Mouse (Mus musculus) ES-E14 (cell line): ENCODE results near the gene Colq. TPM values are rescaled to one million over a fixed set of nuclear protein-coding genes. Genes with fewer than 3 reads are reported as not detected.
A peak's percentile ranks its signal among the peaks of the same experiment; 100 is the strongest.

Source experiments
- DNase-seq: peaks from one replicate; pipeline ENCODE4 v3.0.0-alpha.2; 2013; ENCODE audit warnings: low read depth, low spot score
- H3K27ac ChIP-seq: 2 replicates; pipeline ENCODE4 v1.5.1; 2012; ENCODE audit warnings: low read depth, mild to moderate bottlenecking, low read length, moderate library complexity, mixed read lengths; ENCODE audit not compliant: poor library complexity, insufficient read depth, severe bottlenecking
- H3K36me3 ChIP-seq: 2 replicates; pipeline ENCODE4 v1.6.1; 2012; ENCODE audit warnings: mild to moderate bottlenecking, low read length, moderate library complexity, mixed read lengths; ENCODE audit not compliant: control insufficient read depth, poor library complexity, insufficient read depth, severe bottlenecking
- H3K4me1 ChIP-seq, 2 experiments: fragments of 150-350 bp in 1 of 2; sonication (generic) in 1 of 2; 2 replicates each; pipeline ENCODE4 v1.6.1; 2012; ENCODE audit warnings: low read length in 2 of 2, mild to moderate bottlenecking in 1 of 2, mixed read lengths in 1 of 2; ENCODE audit not compliant: control insufficient read depth in 2 of 2, insufficient read depth in 2 of 2, poor library complexity in 1 of 2
- H3K4me3 ChIP-seq, 2 experiments: fragments of 150-350 bp in 1 of 2; sonication (generic) in 1 of 2; 2 replicates each; pipeline ENCODE4 v1.5.1; 2012; ENCODE audit warnings: low read length in 2 of 2, low read depth in 1 of 2, mild to moderate bottlenecking in 1 of 2, mixed read lengths in 1 of 2; ENCODE audit not compliant: insufficient read depth in 1 of 2, poor library complexity in 1 of 2, severe bottlenecking in 1 of 2
- H3K9ac ChIP-seq: 2 replicates; pipeline ENCODE4 v1.6.1; 2012; ENCODE audit warnings: low read depth, mild to moderate bottlenecking, low read length, mixed read lengths; ENCODE audit not compliant: poor library complexity, insufficient read depth, severe bottlenecking
- H3K9me3 ChIP-seq: fragments of 150-350 bp; sonication (generic); 2 replicates; pipeline ENCODE4 v1.6.1; 2012; ENCODE audit warnings: low read depth, mild to moderate bottlenecking, low read length; ENCODE audit not compliant: control insufficient read depth, insufficient read depth
- CHD2 ChIP-seq: IDR thresholded peaks from 2 replicates; pipeline ENCODE4 v1.6.1; 2014; ENCODE audit warnings: mild to moderate bottlenecking, low read depth, low read length, inconsistent platforms
- HCFC1 ChIP-seq: IDR thresholded peaks from 2 replicates; pipeline ENCODE4 v1.6.1; 2012; ENCODE audit warnings: low read length, inconsistent platforms, borderline replicate concordance; ENCODE audit not compliant: insufficient read depth
- MAFK ChIP-seq: IDR thresholded peaks from 2 replicates; pipeline ENCODE4 v1.6.1; 2014; ENCODE audit warnings: mild to moderate bottlenecking, low read depth, low read length, inconsistent platforms; ENCODE audit not compliant: insufficient read depth
- ZC3H11A ChIP-seq: IDR thresholded peaks from 2 replicates; pipeline ENCODE4 v1.6.1; 2012; ENCODE audit warnings: low read depth, mild to moderate bottlenecking, inconsistent platforms, low read length, borderline replicate concordance
- ZNF384 ChIP-seq: IDR thresholded peaks from 2 replicates; pipeline ENCODE4 v1.6.1; 2012; ENCODE audit warnings: low read depth, low read length, inconsistent platforms
- in situ Hi-C, 2 experiments: fragments of 600-800 bp; cut with MboI; formaldehyde crosslinking; loops; one replicate each; pipeline ENCODE4 v1.15.1; 2025; ENCODE audit warnings: low sequenced_read_pairs in 2 of 2, inconsistent platforms in 1 of 2; ENCODE audit not compliant: unreplicated experiment in 2 of 2
- total RNA-seq: library from RNA; depleted of rRNA; stranded (reverse); fragments of 300-350 nt; gene quantifications from 2 replicates; pipeline ENCODE4 v1.2.3, GENCODE M21; 2012

The Colq gene
- total RNA-seq, 1 experiment: 0.18 TPM

GRCm38 (mm10) chr14:31494349-31494974 lies 96.7 kb downstream of the Colq start, which contains the start of gene Eaf1:
Gene Eaf1, plus strand, starts transcription at chr14:31494399.
- no peak for TF ChIP-seq ZC3H11A
- Histone ChIP-seq H3K4me1 (peaks cover 2 to 12% of the 10 kb centered on the region in 2 experiments; a peak in 2 of 4 replicates), H3K9me3 (no peaks in the 10 kb centered on the region), H3K9ac (peak within 1 kb of the TSS; percentile 97), H3K4me3 (peak within 1 kb of the TSS; percentile 97 to 99), H3K36me3 (peaks cover 13% of the 10 kb centered on the region), H3K27ac (peak within 1 kb of the TSS; percentile 45)
- in situ Hi-C loops: no loop called here
- no peak for DNase-seq

DNA sequence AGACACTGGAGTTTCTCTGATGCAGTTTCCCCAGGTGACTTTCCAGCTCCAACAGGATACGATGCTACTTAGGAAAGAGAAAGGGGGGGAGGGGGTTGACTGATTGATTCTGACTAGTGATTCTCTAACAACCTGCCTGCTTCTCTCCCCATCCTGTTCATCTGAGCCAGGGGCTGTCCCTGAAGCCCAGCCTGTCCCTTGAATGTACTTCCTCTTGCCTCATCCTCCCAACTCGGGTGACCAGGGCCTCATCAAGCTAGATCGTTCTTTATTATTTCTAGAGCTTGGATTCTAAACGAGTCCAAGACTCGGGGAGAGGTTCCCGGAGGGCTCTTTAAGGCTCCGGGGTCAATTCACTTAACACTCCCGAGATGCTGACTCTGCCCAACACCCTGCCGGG lies 97.2 kb downstream of the Colq start:
- H3K27ac ChIP-seq: no peak overlapping the region
- peaks cover 17% of the 10 kb centered on the region for H3K36me3 ChIP-seq
- no peak for DNase-seq

GRCm38 (mm10) chr14:31488055-31488454 lies 103.1 kb downstream of the Colq start:
- Histone ChIP-seq H3K9me3 (no peaks in the 10 kb centered on the region), H3K4me1 (peaks cover 0 to 2% of the 10 kb centered on the region in 2 experiments; a peak in 1 of 4 replicates), H3K9ac (no peak overlapping the region), H3K4me3 (no peak overlapping the region), H3K36me3 (peaks cover 47% of the 10 kb centered on the region), H3K27ac (no peak overlapping the region)
- DNase-seq: no peak
- no peak for TF ChIP-seq MAFK
- TF ChIP-seq ZNF384: no peak
- no peak for TF ChIP-seq ZC3H11A
- TF ChIP-seq HCFC1: no peak
- no peak for TF ChIP-seq CHD2
- in situ Hi-C loops: no loop called here

More for the DNA sequence above, 97.2 kb downstream of the Colq start:
- peaks cover 2 to 12% of the 10 kb centered on the region in 2 experiments; a peak in 1 of 4 replicates for H3K4me1 ChIP-seq
- in situ Hi-C loops: no loop called here
- TF ChIP-seq MAFK (no peak), HCFC1 (no peak), ZC3H11A (no peak), CHD2 (no peak), ZNF384 (no peak)
- no peaks in the 10 kb centered on the region for H3K9me3 ChIP-seq
- H3K4me3 ChIP-seq: peak overlapping the region; percentile 97 to 99
- H3K9ac ChIP-seq: peak overlapping the region; percentile 92

DNA sequence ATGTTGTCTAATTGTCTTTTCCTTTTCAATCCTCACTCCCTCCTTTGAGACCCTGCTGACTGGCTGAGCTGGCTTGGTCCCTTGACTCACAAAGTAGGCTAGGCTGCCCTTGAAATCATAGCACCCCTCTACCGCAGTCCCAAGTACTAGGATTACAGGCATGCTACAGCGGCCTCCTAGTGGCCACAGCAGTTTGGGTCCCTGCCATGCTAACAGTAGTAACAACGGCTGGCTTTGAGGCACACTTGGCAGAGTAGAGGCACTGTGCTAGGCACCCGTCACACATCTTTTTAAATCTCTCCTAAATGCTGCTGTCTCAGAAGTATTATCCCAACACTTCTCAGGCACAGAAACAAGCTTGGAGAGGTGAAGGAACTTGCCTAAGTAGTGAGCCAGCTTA lies 104.7 kb downstream of the Colq start:
- Histone ChIP-seq H3K27ac (no peak overlapping the region), H3K9me3 (no peaks in the 10 kb centered on the region), H3K36me3 (peaks cover 51% of the 10 kb centered on the region), H3K9ac (no peak overlapping the region), H3K4me1 (peaks cover 0 to 2% of the 10 kb centered on the region in 2 experiments; a peak in 1 of 4 replicates), H3K4me3 (no peak overlapping the region)
- no peak for TF ChIP-seq ZC3H11A
- TF ChIP-seq MAFK: no peak
- no peak for TF ChIP-seq CHD2
- no peak for TF ChIP-seq ZNF384
- no peak for TF ChIP-seq HCFC1
- in situ Hi-C loops: no loop called here
- no peak for DNase-seq

- Histone ChIP-seq H3K9me3 (no peaks in the 10 kb centered on the region), H3K27ac (no peak overlapping the region), H3K9ac (no peak overlapping the region), H3K4me1 (peaks cover 0 to 2% of the 10 kb centered on the region in 2 experiments; a peak in 1 of 4 replicates), H3K4me3 (no peak overlapping the region), H3K36me3 (peaks cover 43% of the 10 kb centered on the region)
- TF ChIP-seq HCFC1 (no peak), CHD2 (no peak), ZNF384 (no peak), ZC3H11A (no peak), MAFK (no peak)
- in situ Hi-C loops: no loop called here
- DNase-seq: no peak
These were observed 108.7 kb downstream of the Colq start for GRCm38 (mm10) chr14:31482417-31482816.
